Mouse (Mus musculus) CH12.LX (cell line): Measurements from ENCODE around the gene Rbl2.

Source experiments
- CTCF ChIP-seq, 2 experiments: IDR thresholded peaks in 1 of 2; conservative IDR thresholded peaks in 1 of 2; 2 replicates each; pipeline ENCODE4 v1.5.1; 2011 to 2012; ENCODE audit warnings: low read depth in 2 of 2, low read length in 2 of 2, improper control_type of control experiment in 1 of 2, inconsistent platforms in 1 of 2, mild to moderate bottlenecking in 1 of 2, moderate library complexity in 1 of 2
- E2F4 ChIP-seq: IDR thresholded peaks from 2 replicates; pipeline ENCODE4 v1.6.1; 2011; ENCODE audit warnings: low read depth, low read length, improper control_type of control experiment; ENCODE audit not compliant: insufficient replicate concordance
- EP300 ChIP-seq: IDR thresholded peaks from 2 replicates; pipeline ENCODE4 v1.6.1; 2011; ENCODE audit warnings: low read length, improper control_type of control experiment
- HCFC1 ChIP-seq: IDR thresholded peaks from 2 replicates; pipeline ENCODE4 v1.6.1; 2012; ENCODE audit warnings: low read depth, mild to moderate bottlenecking, inconsistent platforms, low read length, improper control_type of control experiment
- MAX ChIP-seq: IDR thresholded peaks from 2 replicates; pipeline ENCODE4 v1.6.1; 2011; ENCODE audit warnings: low read length, improper control_type of control experiment
- MXI1 ChIP-seq: IDR thresholded peaks from 2 replicates; pipeline ENCODE4 v1.6.1; 2011; ENCODE audit warnings: mild to moderate bottlenecking, low read depth, low read length, improper control_type of control experiment
- POLR2AphosphoS2 ChIP-seq: IDR thresholded peaks from 2 replicates; pipeline ENCODE4 v1.6.1; 2011; ENCODE audit warnings: low read depth, low read length, improper control_type of control experiment
- RAD21 ChIP-seq: IDR thresholded peaks from 2 replicates; pipeline ENCODE4 v1.6.1; 2011; ENCODE audit warnings: low read depth, mild to moderate bottlenecking, low read length, improper control_type of control experiment, moderate library complexity
- SMC3 ChIP-seq: IDR thresholded peaks from 2 replicates; pipeline ENCODE4 v1.6.1; 2011; ENCODE audit warnings: low read depth, low read length, improper control_type of control experiment
- UBTF ChIP-seq: IDR thresholded peaks from 2 replicates; pipeline ENCODE4 v1.6.1; 2012; ENCODE audit warnings: low read depth, mild to moderate bottlenecking, inconsistent platforms, low read length, improper control_type of control experiment, moderate library complexity
- ZC3H11A ChIP-seq: IDR thresholded peaks from 2 replicates; pipeline ENCODE4 v1.6.1; 2012; ENCODE audit warnings: low read depth, mild to moderate bottlenecking, inconsistent platforms, low read length, improper control_type of control experiment

GRCm38 (mm10) chr8:91159959-91160800 is 90.3 kb downstream of the Rbl2 start:
- TF ChIP-seq EP300 = no peak
- no peak for TF ChIP-seq ZC3H11A
- no peak for TF ChIP-seq MAX
- no peak for TF ChIP-seq E2F4
- TF ChIP-seq CTCF (conservative IDR thresholded peaks at IDR 0.05 in 1 of 2, IDR thresholded peaks at IDR 0.05 in 1 of 2; ENCODE audit: low read depth in 2 of 2, low read length in 2 of 2) = no peak
- TF ChIP-seq MXI1 = no peak
- TF ChIP-seq SMC3 = no peak
- no peak for TF ChIP-seq UBTF
- no peak for TF ChIP-seq RAD21
- no peak for TF ChIP-seq HCFC1
- TF ChIP-seq POLR2AphosphoS2 = no peak
